Mouse (Mus musculus): ENCODE results near the gene Gcnt4. TPM values are rescaled to one million over a fixed set of nuclear protein-coding genes. Genes with fewer than 3 reads are reported as not detected.

The Gcnt4 gene
- polyA plus RNA-seq, 1 experiment from 2014 or later: 0.34 TPM

- Histone ChIP-seq H3K9me3 (replicated peaks) (0 out of 2 replicates have a peak, but pooled peaks cover 3% of the 10 kb centered on the region), H3K4me1 (no peaks in the 10 kb centered on the region), H3K4me2 (replicated peaks) (no peak overlapping the region), H3K27me3 (no peaks in the 10 kb centered on the region), H3K27ac (no peak overlapping the region), H3K9ac (no peak overlapping the region), H3K36me3 (no peaks in the 10 kb centered on the region), H3K4me3 (no peak overlapping the region)
- no peak for ATAC-seq (ENCODE audit: low FRiP score)
- 81% methylated on average over 9 of the region's 9 CpGs for WGBS
Observed at GRCm38 (mm10) chr13:96961366-96962157, 37.1 kb downstream of the Gcnt4 start.

- H3K9ac ChIP-seq: no peak overlapping the region
- H3K4me3 ChIP-seq: no peak overlapping the region
- no peak overlapping the region for H3K4me2 ChIP-seq (replicated peaks)
- H3K9me3 ChIP-seq (replicated peaks): 0 out of 2 replicates have a peak, but pooled peaks cover 3% of the 10 kb centered on the region
- no peak for ATAC-seq (ENCODE audit: low FRiP score)
- H3K27ac ChIP-seq: no peak overlapping the region
- no peaks in the 10 kb centered on the region for H3K4me1 ChIP-seq
- H3K27me3 ChIP-seq: no peaks in the 10 kb centered on the region
- H3K36me3 ChIP-seq: no peaks in the 10 kb centered on the region
- 87% methylated on average over 5 of the region's 5 CpGs for WGBS
Observed at GRCm38 (mm10) chr13:96962801-96963200, 38.3 kb downstream of the Gcnt4 start.

GRCm38 (mm10) chr13:96964981-96965380 is 40.5 kb downstream of the Gcnt4 start:
- Histone ChIP-seq H3K27ac (no peak overlapping the region), H3K4me1 (no peaks in the 10 kb centered on the region), H3K9me3 (replicated peaks) (0 out of 2 replicates have a peak, but pooled peaks cover 3% of the 10 kb centered on the region), H3K27me3 (no peaks in the 10 kb centered on the region), H3K9ac (no peak overlapping the region), H3K4me2 (replicated peaks) (no peak overlapping the region), H3K36me3 (no peaks in the 10 kb centered on the region), H3K4me3 (no peak overlapping the region)
- ATAC-seq (ENCODE audit: low FRiP score): no peak
- WGBS: 83% methylated on average over 7 of the region's 7 CpGs

GRCm38 (mm10) chr13:96966210-96967089 is 42.0 kb downstream of the Gcnt4 start:
- ATAC-seq (ENCODE audit: low FRiP score): no peak
- no peak overlapping the region for H3K27ac ChIP-seq
- no peak overlapping the region for H3K4me3 ChIP-seq
- no peak overlapping the region for H3K4me2 ChIP-seq (replicated peaks)
- no peaks in the 10 kb centered on the region for H3K36me3 ChIP-seq
- 85% methylated on average over 15 of the region's 15 CpGs for WGBS
- 0 out of 2 replicates have a peak, but pooled peaks cover 3% of the 10 kb centered on the region for H3K9me3 ChIP-seq (replicated peaks)
- H3K9ac ChIP-seq: no peak overlapping the region
- H3K27me3 ChIP-seq: no peaks in the 10 kb centered on the region
- no peaks in the 10 kb centered on the region for H3K4me1 ChIP-seq

- Histone ChIP-seq H3K27me3 (no peaks in the 10 kb centered on the region), H3K9ac (no peak overlapping the region), H3K4me3 (no peak overlapping the region), H3K27ac (no peak overlapping the region), H3K4me1 (no peaks in the 10 kb centered on the region), H3K36me3 (no peaks in the 10 kb centered on the region), H3K9me3 (replicated peaks) (0 out of 2 replicates have a peak, but pooled peaks cover 3% of the 10 kb centered on the region), H3K4me2 (replicated peaks) (no peak overlapping the region)
- ATAC-seq (ENCODE audit: low FRiP score): no peak
- WGBS: 90% methylated on average over 5 of the region's 5 CpGs
Observed at GRCm38 (mm10) chr13:96967091-96967490, 42.6 kb downstream of the Gcnt4 start.

GRCm38 (mm10) chr13:96967822-96968221 is 43.3 kb downstream of the Gcnt4 start:
- Histone ChIP-seq H3K27me3 (no peaks in the 10 kb centered on the region), H3K4me3 (no peak overlapping the region), H3K27ac (no peak overlapping the region), H3K9ac (no peak overlapping the region), H3K4me1 (no peaks in the 10 kb centered on the region), H3K36me3 (no peaks in the 10 kb centered on the region), H3K9me3 (replicated peaks) (0 out of 2 replicates have a peak, but pooled peaks cover 3% of the 10 kb centered on the region), H3K4me2 (replicated peaks) (no peak overlapping the region)
- WGBS: 88% methylated on average over 2 of the region's 2 CpGs
- ATAC-seq (ENCODE audit: low FRiP score): no peak

- H3K27ac ChIP-seq: no peak overlapping the region
- H3K36me3 ChIP-seq: no peaks in the 10 kb centered on the region
- H3K9me3 ChIP-seq (replicated peaks): 0 out of 2 replicates have a peak, but pooled peaks cover 3% of the 10 kb centered on the region
- no peak for ATAC-seq (ENCODE audit: low FRiP score)
- 78% methylated on average over 4 of the region's 4 CpGs for WGBS
- no peaks in the 10 kb centered on the region for H3K4me1 ChIP-seq
- no peak overlapping the region for H3K9ac ChIP-seq
- no peak overlapping the region for H3K4me3 ChIP-seq
- no peaks in the 10 kb centered on the region for H3K27me3 ChIP-seq
- H3K4me2 ChIP-seq (replicated peaks): no peak overlapping the region
Observed at GRCm38 (mm10) chr13:96971076-96971475, 46.6 kb downstream of the Gcnt4 start.

GRCm38 (mm10) chr13:96971861-96972282 is 47.4 kb downstream of the Gcnt4 start:
- no peaks in the 10 kb centered on the region for H3K27me3 ChIP-seq
- H3K36me3 ChIP-seq: no peaks in the 10 kb centered on the region
- no peaks in the 10 kb centered on the region for H3K9me3 ChIP-seq (replicated peaks)
- no peak overlapping the region for H3K9ac ChIP-seq
- WGBS: 82% methylated on average over 9 of the region's 9 CpGs
- no peak overlapping the region for H3K27ac ChIP-seq
- no peak overlapping the region for H3K4me2 ChIP-seq (replicated peaks)
- no peaks in the 10 kb centered on the region for H3K4me1 ChIP-seq
- no peak for ATAC-seq (ENCODE audit: low FRiP score)
- H3K4me3 ChIP-seq: no peak overlapping the region

GRCm38 (mm10) chr13:96973318-96973717 is 48.8 kb downstream of the Gcnt4 start:
- Histone ChIP-seq H3K4me1 (no peaks in the 10 kb centered on the region), H3K27ac (no peak overlapping the region), H3K9me3 (replicated peaks) (no peaks in the 10 kb centered on the region), H3K4me3 (no peak overlapping the region), H3K4me2 (replicated peaks) (no peak overlapping the region), H3K9ac (no peak overlapping the region), H3K27me3 (no peaks in the 10 kb centered on the region), H3K36me3 (no peaks in the 10 kb centered on the region)
- no peak for ATAC-seq (ENCODE audit: low FRiP score)
- 93% methylated on average over 4 of the region's 4 CpGs for WGBS

- 91% methylated on average over 6 of the region's 6 CpGs for WGBS
- Histone ChIP-seq H3K4me2 (replicated peaks) (no peak overlapping the region), H3K9me3 (replicated peaks) (no peaks in the 10 kb centered on the region), H3K9ac (no peak overlapping the region), H3K4me1 (no peaks in the 10 kb centered on the region), H3K27me3 (no peaks in the 10 kb centered on the region), H3K27ac (no peak overlapping the region), H3K36me3 (no peaks in the 10 kb centered on the region), H3K4me3 (no peak overlapping the region)
- ATAC-seq (ENCODE audit: low FRiP score): no peak
Observed at GRCm38 (mm10) chr13:96976986-96977595, 52.6 kb downstream of the Gcnt4 start.

GRCm38 (mm10) chr13:96980561-96980960 is 56.1 kb downstream of the Gcnt4 start:
- no peaks in the 10 kb centered on the region for H3K9me3 ChIP-seq (replicated peaks)
- 0 out of 2 replicates have a peak, but pooled peaks cover 3% of the 10 kb centered on the region for H3K4me1 ChIP-seq
- H3K27me3 ChIP-seq: no peaks in the 10 kb centered on the region
- no peak overlapping the region for H3K27ac ChIP-seq
- ATAC-seq (ENCODE audit: low FRiP score): no peak
- no peak overlapping the region for H3K4me3 ChIP-seq
- no peak overlapping the region for H3K9ac ChIP-seq
- no peak overlapping the region for H3K4me2 ChIP-seq (replicated peaks)
- no peaks in the 10 kb centered on the region for H3K36me3 ChIP-seq

Measured in hindbrain, embryonic 12.5 days (tissue).